Mouse (Mus musculus): Measurements from ENCODE around the gene Onecut3. TPM values are rescaled to one million over a fixed set of nuclear protein-coding genes. Genes with fewer than 3 reads are reported as not detected.
A peak's percentile ranks its signal among the peaks of the same experiment; 100 is the strongest.

Onecut3 gene
- total and polyA plus RNA-seq, 2 experiments from 2014 or later: 0.18 to 1.9 TPM

DNA sequence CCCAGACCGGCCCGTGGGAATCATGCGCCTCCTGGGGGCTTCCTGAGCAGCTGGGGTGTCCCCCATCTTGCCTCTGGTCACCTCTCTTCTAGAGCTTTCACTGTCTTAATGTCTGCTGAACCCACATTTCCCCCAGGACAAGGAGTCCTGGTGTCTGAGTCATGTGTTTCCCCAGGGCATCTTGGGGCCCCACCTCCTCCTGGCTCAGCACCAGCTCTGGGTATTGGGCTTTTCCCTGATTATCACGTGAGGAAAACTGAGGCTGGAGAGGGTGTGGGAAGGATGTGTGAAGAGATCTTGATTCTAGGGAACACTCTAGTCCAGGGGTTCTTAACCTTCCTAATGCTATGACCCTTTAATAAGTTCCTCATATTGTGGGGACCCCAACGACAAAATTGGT is 43.5 kb downstream of the Onecut3 start:
- no peak overlapping the region for H3K4me2 ChIP-seq (ENCODE audit: low read depth)
- H3K9me3 ChIP-seq (ENCODE audit: low read length): no peaks in the 10 kb centered on the region
- no peak for ATAC-seq
- no peak for DNase-seq
- no peak overlapping the region for H3K9ac ChIP-seq
- 66% methylated on average over 5 of the region's 5 CpGs for WGBS
- peaks cover 22% of the 10 kb centered on the region for H3K36me3 ChIP-seq (ENCODE audit: insufficient read depth)
- no peak for TF ChIP-seq CTCF (IDR thresholded peaks at IDR 0.05; ENCODE audit: low read depth)
- H3K4me1 ChIP-seq (ENCODE audit: insufficient read depth): no peaks in the 10 kb centered on the region; the same call in 1 of the 2 replicates
- no peak overlapping the region for H3K4me3 ChIP-seq (ENCODE audit: low read depth, low read length)
- H3K27me3 ChIP-seq (ENCODE audit: insufficient read depth, low read length): peaks cover 4% of the 10 kb centered on the region
- no peak overlapping the region for H3K27ac ChIP-seq (ENCODE audit: low read depth, low read length)

DNA sequence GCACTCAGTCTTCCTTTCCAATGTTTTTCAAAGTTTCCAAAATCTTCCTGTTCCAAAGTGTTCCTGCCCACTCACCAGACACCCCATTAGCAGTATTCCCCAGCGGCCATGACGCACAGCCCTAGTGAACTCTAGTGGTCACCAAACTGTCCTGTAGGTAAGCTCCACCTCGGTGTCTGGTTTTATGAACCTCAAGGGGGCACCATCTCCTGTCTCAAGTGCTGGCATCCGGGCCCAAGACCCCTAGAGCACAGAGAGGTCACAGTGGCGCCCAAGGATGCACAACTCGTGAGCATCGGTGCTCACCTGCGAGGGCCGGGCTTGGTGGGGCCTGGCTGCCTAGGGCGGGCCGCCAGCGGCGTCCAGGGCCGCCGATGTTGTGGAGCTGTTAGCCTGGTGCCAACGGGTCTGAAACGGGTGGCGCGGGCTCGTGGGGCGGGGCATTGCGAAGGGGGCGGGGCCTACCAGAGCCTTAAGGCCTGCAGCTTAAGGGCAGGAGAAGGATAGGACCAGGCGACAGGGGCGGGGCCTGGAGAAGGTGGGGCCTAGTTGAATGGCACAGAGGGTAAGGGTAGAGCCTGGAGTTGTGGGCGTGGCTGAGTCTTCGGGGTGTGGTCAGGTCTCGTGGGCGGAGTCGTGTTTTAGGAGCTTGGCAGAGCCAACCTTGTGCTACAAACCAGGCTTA is 44.2 kb downstream of the Onecut3 start, which contains the start of gene Atp8b3:
TSS of gene Atp8b3 (minus strand) at position 415 of the 685 bp plus-strand sequence.
- Histone ChIP-seq H3K9ac (no peak within 1 kb of the TSS), H3K9me3 (ENCODE audit: low read length) (no peaks in the 10 kb centered on the region), H3K4me1 (ENCODE audit: insufficient read depth) (no peaks in the 10 kb centered on the region; the same call in 1 of the 2 replicates), H3K36me3 (ENCODE audit: insufficient read depth) (peaks cover 29% of the 10 kb centered on the region), H3K27me3 (ENCODE audit: insufficient read depth, low read length) (peaks cover 4% of the 10 kb centered on the region), H3K27ac (ENCODE audit: low read depth, low read length) (no peak within 1 kb of the TSS), H3K4me2 (ENCODE audit: low read depth) (peak within 1 kb of the TSS; percentile 28; the same call in 1 of the 2 replicates), H3K4me3 (ENCODE audit: low read depth, low read length) (no peak within 1 kb of the TSS)
- TF ChIP-seq CTCF (IDR thresholded peaks at IDR 0.05; ENCODE audit: low read depth): peak; percentile 29; the same call in 1 of the 2 replicates
- WGBS: 3% methylated on average over 30 of the region's 30 CpGs
- DNase-seq (peak; percentile 18), ATAC-seq (peak; percentile 53; the same call in 1 of the 2 replicates)

DNA sequence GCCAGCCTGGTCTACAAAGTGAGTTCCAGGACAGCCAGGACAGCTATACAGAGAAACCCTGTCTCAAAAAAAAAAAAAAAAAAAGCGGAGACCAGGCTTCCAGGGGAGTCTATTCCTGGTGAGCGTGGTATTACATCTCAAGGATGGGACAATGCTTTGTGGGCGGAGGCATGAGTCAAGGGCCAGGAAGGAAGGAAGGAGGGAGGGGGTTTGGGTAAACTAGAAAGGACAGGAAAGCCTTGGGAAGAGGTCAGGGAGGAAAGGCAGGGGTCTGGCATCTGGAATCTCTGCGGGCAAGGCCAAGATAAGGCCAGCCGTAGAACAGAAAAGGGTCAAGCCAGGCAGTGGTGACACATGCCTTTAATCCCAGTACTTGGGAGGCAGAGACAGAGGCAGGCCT is 44.9 kb downstream of the Onecut3 start:
- TF ChIP-seq CTCF (IDR thresholded peaks at IDR 0.05; ENCODE audit: low read depth): no peak
- Histone ChIP-seq H3K4me2 (ENCODE audit: low read depth) (no peak overlapping the region), H3K9me3 (ENCODE audit: low read length) (no peaks in the 10 kb centered on the region), H3K4me1 (ENCODE audit: insufficient read depth) (no peaks in the 10 kb centered on the region; the same call in 1 of the 2 replicates), H3K9ac (no peak overlapping the region), H3K36me3 (ENCODE audit: insufficient read depth) (peaks cover 35% of the 10 kb centered on the region), H3K4me3 (ENCODE audit: low read depth, low read length) (no peak overlapping the region), H3K27me3 (ENCODE audit: insufficient read depth, low read length) (peaks cover 4% of the 10 kb centered on the region), H3K27ac (ENCODE audit: low read depth, low read length) (no peak overlapping the region)
- WGBS: 64% methylated on average over 5 of the region's 5 CpGs
- DNase-seq (no peak), ATAC-seq (no peak)

DNA sequence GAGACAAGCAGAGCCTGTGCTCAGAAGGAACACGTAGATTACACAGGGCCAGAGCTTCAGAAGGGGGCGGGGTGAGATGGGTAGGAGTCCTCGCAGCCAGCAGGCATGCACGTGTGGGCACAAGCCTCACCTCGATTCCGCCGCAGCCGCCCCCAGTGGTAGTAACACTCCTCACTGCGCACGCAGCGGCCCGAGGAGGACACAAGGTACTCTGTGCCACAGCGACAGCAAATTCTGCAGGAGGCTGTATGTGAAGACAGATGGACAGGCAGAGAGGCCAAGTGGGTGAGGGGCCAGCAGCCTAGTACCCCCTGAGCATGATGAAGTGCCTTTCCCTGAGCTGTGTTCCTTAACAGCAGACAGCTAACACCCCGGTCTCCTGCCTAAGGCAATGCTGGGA is 49.2 kb downstream of the Onecut3 start:
- no peak overlapping the region for H3K4me3 ChIP-seq (ENCODE audit: low read depth, low read length)
- H3K9me3 ChIP-seq (ENCODE audit: low read length): no peaks in the 10 kb centered on the region
- WGBS: 96% methylated on average over 14 of the region's 14 CpGs
- no peaks in the 10 kb centered on the region for H3K27me3 ChIP-seq (ENCODE audit: insufficient read depth, low read length)
- no peak for ATAC-seq
- H3K4me1 ChIP-seq (ENCODE audit: insufficient read depth): no peaks in the 10 kb centered on the region
- TF ChIP-seq CTCF (IDR thresholded peaks at IDR 0.05; ENCODE audit: low read depth): no peak
- H3K4me2 ChIP-seq (ENCODE audit: low read depth): no peak overlapping the region
- no peak overlapping the region for H3K9ac ChIP-seq
- H3K36me3 ChIP-seq (ENCODE audit: insufficient read depth): peaks cover 73% of the 10 kb centered on the region
- no peak overlapping the region for H3K27ac ChIP-seq (ENCODE audit: low read depth, low read length)
- no peak for DNase-seq

- Histone ChIP-seq H3K36me3 (ENCODE audit: insufficient read depth) (peaks cover 84% of the 10 kb centered on the region), H3K9me3 (ENCODE audit: low read length) (no peaks in the 10 kb centered on the region), H3K9ac (no peak overlapping the region), H3K27ac (ENCODE audit: low read depth, low read length) (no peak overlapping the region), H3K27me3 (ENCODE audit: insufficient read depth, low read length) (no peaks in the 10 kb centered on the region), H3K4me3 (ENCODE audit: low read depth, low read length) (no peak overlapping the region), H3K4me2 (ENCODE audit: low read depth) (no peak overlapping the region), H3K4me1 (ENCODE audit: insufficient read depth) (no peaks in the 10 kb centered on the region)
- DNase-seq (no peak), ATAC-seq (no peak)
- 93% methylated on average over 8 of the region's 8 CpGs for WGBS
- TF ChIP-seq CTCF (IDR thresholded peaks at IDR 0.05; ENCODE audit: low read depth): no peak
These were observed 51.0 kb downstream of the Onecut3 start for GRCm38 (mm10) chr10:80545590-80545989.

DNA sequence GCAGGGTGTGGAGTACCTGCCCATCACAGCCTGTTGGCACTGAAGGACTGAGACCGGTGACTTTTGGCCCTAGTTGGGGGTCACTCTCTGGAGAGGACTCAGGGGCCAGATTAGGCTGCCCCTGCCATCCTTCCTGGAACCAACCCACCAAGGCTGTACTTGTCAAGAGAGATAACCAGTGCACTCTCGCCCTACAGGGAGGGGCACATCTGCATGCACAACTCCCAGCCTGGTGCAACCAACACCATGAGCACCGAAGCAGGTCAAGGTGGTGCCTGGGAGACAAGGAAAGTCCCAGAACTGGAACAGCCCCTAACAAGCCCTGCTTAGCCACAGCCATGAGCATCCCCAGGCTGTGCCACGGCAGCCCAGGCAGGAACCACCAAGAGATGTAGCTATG is 52.3 kb downstream of the Onecut3 start:
- Histone ChIP-seq H3K4me2 (ENCODE audit: low read depth) (no peak overlapping the region), H3K27ac (ENCODE audit: low read depth, low read length) (no peak overlapping the region), H3K36me3 (ENCODE audit: insufficient read depth) (peaks cover 77% of the 10 kb centered on the region), H3K9me3 (ENCODE audit: low read length) (no peaks in the 10 kb centered on the region), H3K27me3 (ENCODE audit: insufficient read depth, low read length) (no peaks in the 10 kb centered on the region), H3K4me1 (ENCODE audit: insufficient read depth) (no peaks in the 10 kb centered on the region), H3K9ac (no peak overlapping the region), H3K4me3 (ENCODE audit: low read depth, low read length) (no peak overlapping the region)
- 93% methylated on average over 4 of the region's 4 CpGs for WGBS
- TF ChIP-seq CTCF (IDR thresholded peaks at IDR 0.05; ENCODE audit: low read depth): no peak
- no peak for ATAC-seq
- DNase-seq: no peak

GRCm38 (mm10) chr10:80547539-80547938 is 52.9 kb downstream of the Onecut3 start:
- Histone ChIP-seq H3K4me3 (ENCODE audit: low read depth, low read length) (no peak overlapping the region), H3K9me3 (ENCODE audit: low read length) (no peaks in the 10 kb centered on the region), H3K27ac (ENCODE audit: low read depth, low read length) (no peak overlapping the region), H3K4me1 (ENCODE audit: insufficient read depth) (no peaks in the 10 kb centered on the region), H3K4me2 (ENCODE audit: low read depth) (no peak overlapping the region), H3K27me3 (ENCODE audit: insufficient read depth, low read length) (no peaks in the 10 kb centered on the region), H3K9ac (no peak overlapping the region), H3K36me3 (ENCODE audit: insufficient read depth) (peaks cover 71% of the 10 kb centered on the region)
- TF ChIP-seq CTCF (IDR thresholded peaks at IDR 0.05; ENCODE audit: low read depth): no peak
- WGBS: 91% methylated on average over 15 of the region's 15 CpGs
- no peak for DNase-seq
- no peak for ATAC-seq

Measured in forebrain, postnatal 0 days (tissue).